Mouse (Mus musculus) telencephalon, adult 2 months (tissue): ENCODE measurements around the gene Stab1.

ENCODE experiments used
- DNase-seq: peaks from one replicate; pipeline ENCODE4 v3.0.0-alpha.2; 2011; ENCODE audit warnings: low read depth, low spot score

Stab1 gene

GRCm38 (mm10) chr14:31168425-31168824 is at the start of gene Stab1:
TSS of gene Stab1 (minus strand) at chr14:31168641.
- DNase-seq: no peak

- no peak for DNase-seq
Observed at GRCm38 (mm10) chr14:31217666-31218065, 49.2 kb upstream of the Stab1 start, which contains the start of gene Sema3g. TSS of gene Sema3g (plus strand) at chr14:31217860.

GRCm38 (mm10) chr14:31216846-31217245 is 48.4 kb upstream of the Stab1 start, which contains the start of gene Nisch:
TSS of gene Nisch (minus strand) at chr14:31216946.
- DNase-seq: no peak

- DNase-seq: no peak
Observed at GRCm38 (mm10) chr14:31215157-31216002, 46.9 kb upstream of the Stab1 start.

- no peak for DNase-seq
Observed at GRCm38 (mm10) chr14:31214684-31215083, 46.2 kb upstream of the Stab1 start.

- DNase-seq: no peak
Observed at GRCm38 (mm10) chr14:31213868-31214267, 45.4 kb upstream of the Stab1 start.

GRCm38 (mm10) chr14:31212499-31212898 is 44.1 kb upstream of the Stab1 start:
- no peak for DNase-seq

GRCm38 (mm10) chr14:31211854-31212253 is 43.4 kb upstream of the Stab1 start:
- no peak for DNase-seq

GRCm38 (mm10) chr14:31209133-31209557 is 40.7 kb upstream of the Stab1 start:
- DNase-seq: no peak

- DNase-seq: no peak
Observed at GRCm38 (mm10) chr14:31208084-31208483, 39.6 kb upstream of the Stab1 start, which contains the start of gene Tnnc1. TSS of gene Tnnc1 (plus strand) at chr14:31208312.

- DNase-seq: no peak
Observed at GRCm38 (mm10) chr14:31207070-31207830, 38.8 kb upstream of the Stab1 start.

- peak; percentile 83 for DNase-seq
Observed at GRCm38 (mm10) chr14:31206472-31206981, 38.1 kb upstream of the Stab1 start.

GRCm38 (mm10) chr14:31205562-31206467 is 37.4 kb upstream of the Stab1 start:
- no peak for DNase-seq

GRCm38 (mm10) chr14:31205244-31205561 is 36.8 kb upstream of the Stab1 start:
- DNase-seq: no peak

- no peak for DNase-seq
Observed at GRCm38 (mm10) chr14:31204844-31205243, 36.4 kb upstream of the Stab1 start.

- DNase-seq: no peak
Observed at GRCm38 (mm10) chr14:31200038-31200437, 31.6 kb upstream of the Stab1 start.

GRCm38 (mm10) chr14:31199599-31199998 is 31.2 kb upstream of the Stab1 start:
- DNase-seq: no peak

- peak; percentile 64 for DNase-seq
Observed at GRCm38 (mm10) chr14:31197547-31198516, 29.4 kb upstream of the Stab1 start.

- DNase-seq: no peak
Observed at GRCm38 (mm10) chr14:31195968-31196367, 27.5 kb upstream of the Stab1 start.

GRCm38 (mm10) chr14:31195521-31195920 is 27.1 kb upstream of the Stab1 start:
- DNase-seq: no peak
